Mouse (Mus musculus) bone marrow macrophage, adult 2 months (primary cell): ENCODE results near the gene Pou2f1.

Experiments used
- CTCF ChIP-seq: IDR thresholded peaks from 2 replicates; pipeline ENCODE4 v1.5.1; 2012; ENCODE audit warnings: low read depth, mild to moderate bottlenecking, low read length, moderate library complexity
- POLR2A ChIP-seq: IDR thresholded peaks from 2 replicates; pipeline ENCODE4 v1.6.1; 2012; ENCODE audit warnings: mild to moderate bottlenecking, low read depth, low read length, borderline replicate concordance

- TF ChIP-seq CTCF (no peak), POLR2A (no peak)
Observed at GRCm38 (mm10) chr1:165908806-165909205, 93.7 kb downstream of the Pou2f1 start.
